Mouse (Mus musculus) Patski (cell line): ENCODE data around the gene Olfr473. TPM values are rescaled to one million over a fixed set of nuclear protein-coding genes. Genes with fewer than 3 reads are reported as not detected.
"Not testable (repeated sequence)": the region's sequence is repeated elsewhere in the genome, so short reads cannot be mapped to it uniquely, and the experiment has no call there.

ENCODE experiments used
- ATAC-seq: fragments of 100-300 bp; one replicate; pipeline ENCODE4 v1.8.0; 2021
- CTCF ChIA-PET: fragments of 350-600 bp; sonication (Branson Sonifier 250); formaldehyde crosslinking; loops from one replicate; lab custom pipeline; 2022; ENCODE audit warnings: inconsistent platforms; lab: Charles Lee
- POLR2A ChIA-PET: fragments of 350-600 bp; sonication (Branson Sonifier 250); formaldehyde crosslinking; loops from one replicate; lab custom pipeline; 2022; ENCODE audit warnings: antibody characterized with exemption, inconsistent platforms; lab: Charles Lee
- DNase-seq: peaks from one replicate; pipeline ENCODE4 v3.0.0-alpha.2; 2011; ENCODE audit warnings: low read depth, low spot score
- H3K27me3 ChIP-seq: fragments of 371-371 bp; one replicate; pipeline ENCODE4 v1.5.1; 2021
- CTCF ChIP-seq: fragments of 100-300 bp; IDR thresholded peaks from one replicate; pipeline ENCODE4 v1.5.1; 2021
- in situ Hi-C: fragments of 300-500 bp; cut with MboI; formaldehyde crosslinking; loops from 3 replicates; pipeline ENCODE4 v1.11.1; 2018; ENCODE audit warnings: low pct_unique_long_range_greater_than_20kb, mixed read lengths
- polyA plus RNA-seq: library from polyadenylated mRNA; unstranded; gene quantifications from one replicate; pipeline ENCODE4 v1.2.3, GENCODE M21; 2021

Gene Olfr473
- not detected for polyA plus RNA-seq

DNA sequence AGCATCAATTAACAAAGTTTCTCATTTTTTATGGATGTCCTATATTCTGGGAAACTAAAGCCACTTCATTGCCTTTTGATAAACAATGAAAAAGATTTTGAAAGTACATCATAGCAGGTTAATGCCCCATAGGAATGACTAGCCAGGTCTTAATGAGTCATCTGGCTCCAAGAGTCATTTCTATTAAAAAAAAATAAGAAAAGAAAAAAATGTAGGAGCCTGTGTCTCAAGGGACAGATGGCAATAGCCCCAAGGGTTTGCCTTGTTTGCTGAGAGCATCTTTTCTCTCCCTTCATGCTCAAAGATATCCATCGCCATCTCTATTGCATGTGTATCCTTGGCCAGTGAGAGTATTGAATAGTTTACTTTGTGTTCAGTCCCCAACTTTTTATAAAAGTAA, at the start of gene Olfr473:
Olfr473 (plus strand) TSS at position 301 of the 400 bp plus-strand sequence.
- TF ChIP-seq CTCF: no peak
- no peaks in the 10 kb centered on the region for H3K27me3 ChIP-seq
- ChIA-PET POLR2A (no interaction called here), CTCF (no interaction called here)
- in situ Hi-C loops: no loop called here
- no peak for DNase-seq
- ATAC-seq: no peak

- POLR2A ChIA-PET: no interaction called here
- H3K27me3 ChIP-seq: no peaks in the 10 kb centered on the region
- TF ChIP-seq CTCF: no peak
- CTCF ChIA-PET: no interaction called here
- ATAC-seq (no peak), DNase-seq (no peak)
- in situ Hi-C loops: no loop called here
These were observed 32.6 kb upstream of the Olfr473 start, which contains the start of gene Olfr472 for GRCm38 (mm10) chr7:107897602-107898001. Gene Olfr472 (plus strand): TSS chr7:107897902.

DNA sequence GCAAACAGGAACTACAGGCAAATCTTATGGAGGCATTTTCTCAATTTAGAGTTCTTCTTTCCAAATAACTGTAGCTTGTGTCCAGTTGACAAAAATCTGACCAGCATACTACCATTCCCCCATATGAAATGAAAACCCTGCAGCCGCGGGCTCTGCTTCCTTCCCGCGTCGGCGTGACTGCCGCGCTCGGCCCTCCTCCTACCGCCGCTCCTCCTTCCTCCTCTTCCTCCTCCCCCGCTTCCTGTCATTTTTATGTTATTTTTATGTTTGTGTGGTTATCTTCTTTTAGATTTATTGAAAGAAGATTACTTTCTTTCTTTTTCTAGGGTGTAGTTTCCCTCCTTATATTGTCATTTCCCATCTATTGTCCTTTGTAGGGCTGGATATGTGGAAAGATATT, 22.3 kb downstream of the Olfr473 start:
- in situ Hi-C loops, H3K27me3 ChIP-seq, ATAC-seq, POLR2A ChIA-PET, CTCF ChIA-PET, DNase-seq: not testable (repeated sequence)

- DNase-seq (no peak), ATAC-seq (no peak)
- CTCF ChIA-PET: no interaction called here
- no peak for TF ChIP-seq CTCF
- POLR2A ChIA-PET: no interaction called here
- in situ Hi-C loops: no loop called here
- no peaks in the 10 kb centered on the region for H3K27me3 ChIP-seq
These were observed 24.1 kb downstream of the Olfr473 start, which contains the start of gene Olfr474 for GRCm38 (mm10) chr7:107954343-107954742. Gene Olfr474 (plus strand): TSS chr7:107954643.

DNA sequence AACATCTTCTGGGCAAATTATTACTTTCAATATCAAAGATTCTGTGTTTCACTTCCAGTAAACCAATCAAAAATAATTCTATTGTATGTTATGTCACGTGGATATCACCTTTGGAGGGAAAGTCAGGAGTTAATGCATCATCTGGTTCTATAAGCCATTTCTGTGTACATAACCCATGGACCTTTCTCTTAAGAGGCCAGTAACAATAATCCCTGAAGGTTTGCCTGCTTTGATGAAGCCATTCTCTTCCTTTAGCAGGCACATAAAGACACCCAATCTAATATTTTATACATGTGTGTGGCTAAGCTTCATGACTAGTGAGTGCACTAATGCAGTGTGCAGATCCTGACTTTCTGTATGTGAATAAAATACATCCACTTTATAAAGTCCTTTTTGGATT, 34.3 kb downstream of the Olfr473 start, which contains the start of gene Olfr476:
Olfr476 (plus strand) TSS at position 301 of the 400 bp plus-strand sequence.
- DNase-seq (no peak), ATAC-seq (no peak)
- POLR2A ChIA-PET: no interaction called here
- no peaks in the 10 kb centered on the region for H3K27me3 ChIP-seq
- in situ Hi-C loops: no loop called here
- no peak for TF ChIP-seq CTCF
- CTCF ChIA-PET: no interaction called here

Other genes with a start within 250 kb of the Olfr473 start
- gene Cyb5r2, start 172.4 kb upstream of the Olfr473 start, polyA plus RNA-seq: not detected
- gene Ovch2, start 129.2 kb upstream of the Olfr473 start, polyA plus RNA-seq: not detected
- not detected for gene Olfr467, start 118.2 kb upstream of the Olfr473 start, polyA plus RNA-seq
- gene Olfr469, start 104.9 kb upstream of the Olfr473 start, polyA plus RNA-seq: not detected
- gene Olfr470, start 83.0 kb upstream of the Olfr473 start, polyA plus RNA-seq: not detected
- 0.01 TPM for gene Olfr472, start 32.5 kb upstream of the Olfr473 start, polyA plus RNA-seq
- gene Olfr474, start 24.2 kb downstream of the Olfr473 start, polyA plus RNA-seq: not detected
- not detected for gene Olfr476, start 34.4 kb downstream of the Olfr473 start, polyA plus RNA-seq
- gene Olfr477, start 56.2 kb downstream of the Olfr473 start, polyA plus RNA-seq: 0.01 TPM
- not detected for gene Olfr478, start 103.5 kb downstream of the Olfr473 start, polyA plus RNA-seq
- gene Olfr479, start 120.2 kb downstream of the Olfr473 start, polyA plus RNA-seq: not detected
- not detected for gene Olfr480, start 136.9 kb downstream of the Olfr473 start, polyA plus RNA-seq
- gene Olfr481, start 149.4 kb downstream of the Olfr473 start, polyA plus RNA-seq: not detected
- 9.6 TPM for gene Olfr482, start 167.1 kb downstream of the Olfr473 start, polyA plus RNA-seq
- gene Olfr483, start 170.4 kb downstream of the Olfr473 start, polyA plus RNA-seq: not detected
- not detected for gene Olfr484, start 197.0 kb downstream of the Olfr473 start, polyA plus RNA-seq
- not detected for gene Olfr485, start 229.4 kb downstream of the Olfr473 start, polyA plus RNA-seq
- gene Olfr486, start 242.3 kb downstream of the Olfr473 start, polyA plus RNA-seq: not detected